Mouse (Mus musculus) stomach, postnatal 0 days (tissue): ENCODE data around the gene Slc25a12. TPM values are rescaled to one million over a fixed set of nuclear protein-coding genes. Genes with fewer than 3 reads are reported as not detected.

Experiments
- ATAC-seq: fragments of 200-750 bp; cut with Nextera tagmentation; 2 replicates; pipeline ENCODE4 v1.8.0; 2017; ENCODE audit not compliant: low FRiP score, low TSS enrichment
- DNase-seq: peaks from one replicate; pipeline ENCODE4 v3.0.0-alpha.2; 2016; ENCODE audit warnings: low spot score
- H3K27ac ChIP-seq: fragments of 300-500 bp; sonication (generic); replicated peaks from 2 replicates; pipeline ENCODE4 v1.5.1; 2014; ENCODE audit warnings: mild to moderate bottlenecking, control low read depth
- H3K27me3 ChIP-seq: fragments of 300-500 bp; sonication (generic); 2 replicates; pipeline ENCODE4 v1.6.1; 2014; ENCODE audit warnings: low read length; ENCODE audit not compliant: control insufficient read depth, insufficient read depth
- H3K36me3 ChIP-seq: fragments of 300-500 bp; sonication (generic); 2 replicates; pipeline ENCODE4 v1.6.1; 2014; ENCODE audit warnings: low read length, mixed read lengths; ENCODE audit not compliant: control insufficient read depth, insufficient read depth
- H3K4me1 ChIP-seq: fragments of 300-500 bp; sonication (generic); replicated peaks from 2 replicates; pipeline ENCODE4 v1.6.1; 2014; ENCODE audit warnings: antibody characterized with exemption; ENCODE audit not compliant: control insufficient read depth, insufficient read depth
- H3K4me2 ChIP-seq: fragments of 300-500 bp; sonication (generic); replicated peaks from 2 replicates; pipeline ENCODE4 v1.6.1; 2014; ENCODE audit warnings: low read depth, mild to moderate bottlenecking, control low read depth, moderate library complexity
- H3K4me3 ChIP-seq: fragments of 300-500 bp; sonication (generic); 2 replicates; pipeline ENCODE4 v1.5.1; 2014; ENCODE audit warnings: low read depth, low read length, control low read depth
- H3K9ac ChIP-seq: fragments of 300-500 bp; sonication (generic); 2 replicates; pipeline ENCODE4 v1.6.1; 2014; ENCODE audit warnings: mild to moderate bottlenecking, low read length, control low read depth, mixed read lengths
- H3K9me3 ChIP-seq: fragments of 300-500 bp; sonication (generic); 2 replicates; pipeline ENCODE4 v1.6.1; 2016; ENCODE audit warnings: low read length; ENCODE audit not compliant: control insufficient read depth
- CTCF ChIP-seq: IDR thresholded peaks from 2 replicates; pipeline ENCODE4 v1.5.1; 2016; ENCODE audit warnings: antibody characterized with exemption, low read depth, mild to moderate bottlenecking, moderate library complexity
- EP300 ChIP-seq: optimal IDR thresholded peaks from 2 replicates; pipeline ENCODE3; 2016; ENCODE audit warnings: antibody characterized with exemption
- WGBS: fragments of 180-500 bp; shearing (Covaris S2); extraction: QIAGEN DNeasy Blood & Tissue Kit; methylation state at CpG from one replicate; pipeline ENCODE4 v1.1.7; 2014; 5-methylcytosine and 5-hydroxymethylcytosine counted together
- polyA plus RNA-seq: library from polyadenylated mRNA; unstranded; fragments of >200 nt; fragmentation: Nextera tagmentation; extraction: Ambion mirVana; gene quantifications from 2 replicates; pipeline ENCODE4 v1.2.1, GENCODE M21; 2015

Gene Slc25a12
- polyA plus RNA-seq, 1 experiment from 2014 or later: 28.0 TPM

GRCm38 (mm10) chr2:71312067-71312466 is 55.5 kb downstream of the Slc25a12 start:
- Histone ChIP-seq H3K4me3 (no peak overlapping the region), H3K27ac (no peak overlapping the region), H3K4me1 (no peaks in the 10 kb centered on the region), H3K9ac (no peak overlapping the region), H3K9me3 (no peaks in the 10 kb centered on the region), H3K27me3 (no peaks in the 10 kb centered on the region), H3K36me3 (peaks cover 11% of the 10 kb centered on the region), H3K4me2 (no peak overlapping the region)
- DNase-seq (no peak), ATAC-seq (no peak)
- 62% methylated on average over 10 of the region's 10 CpGs for WGBS
- TF ChIP-seq CTCF: no peak
- TF ChIP-seq EP300: no peak

GRCm38 (mm10) chr2:71309726-71310125 is 57.8 kb downstream of the Slc25a12 start:
- 52% methylated on average over 2 of the region's 2 CpGs for WGBS
- ATAC-seq: no peak

GRCm38 (mm10) chr2:71306357-71306756 is 61.2 kb downstream of the Slc25a12 start:
- Histone ChIP-seq H3K9ac (no peak overlapping the region), H3K27me3 (no peaks in the 10 kb centered on the region), H3K4me2 (no peak overlapping the region), H3K9me3 (no peaks in the 10 kb centered on the region), H3K36me3 (peaks cover 7% of the 10 kb centered on the region), H3K4me3 (no peak overlapping the region), H3K27ac (no peak overlapping the region), H3K4me1 (no peaks in the 10 kb centered on the region)
- DNase-seq (no peak), ATAC-seq (no peak)
- TF ChIP-seq EP300 (no peak), CTCF (no peak)

More at GRCm38 (mm10) chr2:71309726-71310125, 57.8 kb downstream of the Slc25a12 start:
- no peak for TF ChIP-seq EP300
- TF ChIP-seq CTCF: no peak
- Histone ChIP-seq H3K4me2 (no peak overlapping the region), H3K27ac (no peak overlapping the region), H3K4me1 (no peaks in the 10 kb centered on the region), H3K36me3 (peaks cover 14% of the 10 kb centered on the region), H3K9ac (no peak overlapping the region), H3K9me3 (no peaks in the 10 kb centered on the region), H3K27me3 (no peaks in the 10 kb centered on the region), H3K4me3 (no peak overlapping the region)
- no peak for DNase-seq

GRCm38 (mm10) chr2:71304821-71305220 is 62.7 kb downstream of the Slc25a12 start:
- TF ChIP-seq EP300 (no peak), CTCF (no peak)
- H3K9me3 ChIP-seq: no peaks in the 10 kb centered on the region
- no peak overlapping the region for H3K4me2 ChIP-seq
- H3K27me3 ChIP-seq: no peaks in the 10 kb centered on the region
- DNase-seq (no peak), ATAC-seq (no peak)
- peaks cover 3% of the 10 kb centered on the region; the same call in 1 of the 2 replicates for H3K36me3 ChIP-seq
- 40% methylated on average over 3 of the region's 3 CpGs for WGBS
- no peaks in the 10 kb centered on the region for H3K4me1 ChIP-seq
- H3K9ac ChIP-seq: no peak overlapping the region
- no peak overlapping the region for H3K4me3 ChIP-seq
- no peak overlapping the region for H3K27ac ChIP-seq

- no peak overlapping the region for H3K9ac ChIP-seq
- peaks cover 3% of the 10 kb centered on the region; the same call in 1 of the 2 replicates for H3K36me3 ChIP-seq
- no peak overlapping the region for H3K4me2 ChIP-seq
- H3K27me3 ChIP-seq: no peaks in the 10 kb centered on the region
- DNase-seq: no peak
- no peaks in the 10 kb centered on the region for H3K4me1 ChIP-seq
- H3K4me3 ChIP-seq: no peak overlapping the region
- H3K9me3 ChIP-seq: no peaks in the 10 kb centered on the region
- ATAC-seq: no peak
- H3K27ac ChIP-seq: no peak overlapping the region
- no peak for TF ChIP-seq CTCF
Measured at GRCm38 (mm10) chr2:71303221-71303620, 64.3 kb downstream of the Slc25a12 start.

- WGBS: 61% methylated on average over 3 of the region's 3 CpGs
- Histone ChIP-seq H3K9ac (no peak overlapping the region), H3K27ac (no peak overlapping the region), H3K9me3 (no peaks in the 10 kb centered on the region), H3K4me1 (no peaks in the 10 kb centered on the region), H3K36me3 (peaks cover 3% of the 10 kb centered on the region; the same call in 1 of the 2 replicates), H3K4me3 (no peak overlapping the region), H3K4me2 (no peak overlapping the region), H3K27me3 (no peaks in the 10 kb centered on the region)
- ATAC-seq (no peak), DNase-seq (no peak)
- no peak for TF ChIP-seq EP300
- TF ChIP-seq CTCF: no peak
Measured at GRCm38 (mm10) chr2:71302156-71302663, 65.3 kb downstream of the Slc25a12 start.
